In genomic region chr7:49487347-49487746, GRCm38 (mm10) we compare ENCODE assay signal across 33 mouse cellular contexts.
"Had no signal": no experiment of that assay in that cellular context is flagged by ENCODE, and none has a peak within 500 bp of the region (broad histone marks: within the 10 kb centered on the region; RNA-seq: fewer than 3 reads in every experiment).

No protein-coding gene starts in this region.

- H3K4me2 ChIP-seq: heart, embryonic 11.5 days; heart, embryonic 12.5 days; heart, embryonic 13.5 days; heart, embryonic 15.5 days; hindbrain, embryonic 12.5 days; hindbrain, embryonic 13.5 days; hindbrain, embryonic 14.5 days; hindbrain, embryonic 15.5 days; intestine, embryonic 15.5 days had no signal

- DNase-seq: heart, postnatal 10 days; heart, postnatal 14 days; heart, postnatal 36 days; heart, postnatal 4 days; kidney, adult 11 months; kidney, adult 18-20 months; kidney, adult 2 months; kidney, adult 8-10 months; kidney, adult 9 months; kidney, postnatal 10 days; kidney, postnatal 14 days; kidney, postnatal 25 days; kidney, postnatal 36 days; kidney, postnatal 4 days; layer of hippocampus, adult 9-11 months; layer of hippocampus, postnatal 36 days had no signal

- H3K9me3 ChIP-seq: heart, embryonic 10.5 days; heart, embryonic 12.5 days; heart, embryonic 13.5 days; heart, embryonic 15.5 days; hindbrain, embryonic 10.5 days; hindbrain, embryonic 12.5 days; hindbrain, embryonic 13.5 days; hindbrain, embryonic 15.5 days; intestine, embryonic 15.5 days; kidney, embryonic 15.5 days had no signal

- H3K4me3 ChIP-seq: heart, embryonic 10.5 days; heart, embryonic 12.5 days; heart, embryonic 13.5 days; heart, embryonic 15.5 days; hindbrain, embryonic 10.5 days; hindbrain, embryonic 12.5 days; hindbrain, embryonic 13.5 days; hindbrain, embryonic 15.5 days; intestine, embryonic 15.5 days; kidney, embryonic 15.5 days; left cerebral cortex, adult 2 months had no signal

- H3K36me3 ChIP-seq: heart, embryonic 15.5 days; hindbrain, embryonic 12.5 days had no signal

- ATAC-seq: hindbrain, embryonic 16.5 days; hindbrain, postnatal 0 days; inflammation-experienced regulatory T-cells, adult 6 months; intestine, postnatal 0 days had no signal

- H3K27ac ChIP-seq: heart, embryonic 13.5 days; heart, embryonic 15.5 days; hindbrain, embryonic 10.5 days; hindbrain, embryonic 12.5 days; hindbrain, embryonic 14.5 days; hindbrain, embryonic 15.5 days; hindbrain, postnatal 0 days; intestine, embryonic 15.5 days; left cerebral cortex, adult 2 months had no signal

- H3K9ac ChIP-seq: heart, embryonic 12.5 days; heart, embryonic 13.5 days; heart, embryonic 15.5 days; hindbrain, embryonic 12.5 days; hindbrain, embryonic 13.5 days; hindbrain, embryonic 14.5 days; hindbrain, embryonic 15.5 days; intestine, embryonic 15.5 days; kidney, embryonic 15.5 days had no signal

- H3K27me3 ChIP-seq: heart, embryonic 12.5 days; heart, embryonic 13.5 days; heart, embryonic 15.5 days; hindbrain, embryonic 13.5 days; hindbrain, embryonic 15.5 days; intestine, embryonic 15.5 days; kidney, embryonic 15.5 days had no signal
